Mouse (Mus musculus) CD8-positive naive resting alpha-beta T cell, adult 2 months (primary cell): ENCODE results near the gene Tnfaip3.

Experiments used
- DNase-seq, 2 experiments: peaks; one replicate each; pipeline ENCODE4 v3.0.0; 2022; ENCODE audit warnings: low read depth in 2 of 2, low spot score in 2 of 2

Tnfaip3 gene

DNA sequence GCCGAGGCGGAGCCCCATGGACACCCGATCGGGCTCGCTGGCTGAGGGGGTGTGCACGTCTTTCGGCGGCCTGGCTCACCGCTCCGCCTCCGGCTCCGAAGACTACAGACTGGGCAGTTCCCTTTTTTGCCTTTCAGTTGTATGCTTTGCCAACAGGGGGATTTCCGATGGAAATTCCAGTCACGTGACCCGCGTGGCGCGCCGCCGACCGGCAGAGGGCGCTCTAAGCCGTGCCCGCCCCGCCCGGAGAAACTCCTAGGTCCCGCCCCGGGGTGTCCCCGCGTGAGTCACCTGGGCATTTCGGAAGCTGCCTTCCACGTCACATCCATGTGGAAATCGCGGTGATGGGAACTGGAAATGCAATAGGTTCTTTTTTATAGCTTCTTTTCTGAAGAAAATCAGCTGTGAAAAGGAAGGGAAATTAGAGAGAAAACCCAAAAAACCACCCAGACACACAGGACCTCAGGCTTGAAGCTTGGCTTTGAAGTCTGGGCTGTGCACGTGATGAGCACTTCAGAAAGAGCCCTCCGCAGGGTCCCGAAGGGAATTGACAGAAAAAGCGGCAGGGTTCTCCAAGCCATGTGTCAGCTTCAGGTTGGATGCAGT, at the start of gene Tnfaip3:
Gene Tnfaip3 (minus strand): TSS at position 401 of the 606 bp plus-strand sequence.
- DNase-seq, result peak; percentile 99 to 100

DNA sequence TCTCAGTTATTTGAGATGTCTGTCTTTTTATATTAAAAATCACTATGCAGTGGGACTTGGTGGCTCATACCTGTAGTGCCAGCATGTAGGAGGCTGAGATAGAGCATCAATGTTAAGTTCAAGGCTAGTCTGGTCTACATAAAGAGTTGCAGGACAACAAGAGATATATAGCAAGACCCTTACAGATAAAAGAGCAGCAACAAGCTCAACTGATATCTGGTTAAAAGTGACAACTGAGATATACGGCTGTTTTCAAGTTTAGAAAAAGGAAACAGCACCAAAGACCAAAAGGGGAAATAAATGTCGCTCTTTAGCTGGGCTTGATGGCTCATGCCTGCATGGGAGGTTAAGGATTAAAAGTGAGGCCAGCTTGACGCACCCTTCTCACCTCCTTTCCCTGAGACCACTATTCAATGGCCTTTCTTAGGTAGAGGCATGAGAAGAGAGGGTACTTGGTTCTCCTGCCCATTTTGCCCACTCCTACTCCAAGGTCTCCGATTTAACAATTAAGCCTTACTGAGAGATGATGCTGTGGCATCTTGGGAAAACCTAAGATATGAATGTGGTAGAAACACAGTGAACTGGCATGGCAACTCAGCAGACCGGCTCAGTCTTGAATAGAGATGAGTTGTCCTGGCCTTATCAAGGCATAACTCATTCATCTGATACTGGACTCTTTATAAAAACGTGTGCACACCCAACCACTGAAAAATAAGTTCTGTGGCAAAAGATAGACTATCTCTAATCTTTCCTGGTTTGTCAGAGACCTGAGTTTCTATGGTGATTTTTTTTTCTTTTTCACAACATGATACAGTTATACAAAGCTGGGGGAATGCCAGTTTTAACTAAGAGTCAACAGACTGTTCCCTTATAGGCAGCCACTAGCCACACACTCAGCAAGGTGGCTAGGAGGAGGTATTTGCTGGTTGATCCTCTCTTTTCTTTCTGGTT, 49.5 kb upstream of the Tnfaip3 start:
- DNase-seq, result no peak

DNA sequence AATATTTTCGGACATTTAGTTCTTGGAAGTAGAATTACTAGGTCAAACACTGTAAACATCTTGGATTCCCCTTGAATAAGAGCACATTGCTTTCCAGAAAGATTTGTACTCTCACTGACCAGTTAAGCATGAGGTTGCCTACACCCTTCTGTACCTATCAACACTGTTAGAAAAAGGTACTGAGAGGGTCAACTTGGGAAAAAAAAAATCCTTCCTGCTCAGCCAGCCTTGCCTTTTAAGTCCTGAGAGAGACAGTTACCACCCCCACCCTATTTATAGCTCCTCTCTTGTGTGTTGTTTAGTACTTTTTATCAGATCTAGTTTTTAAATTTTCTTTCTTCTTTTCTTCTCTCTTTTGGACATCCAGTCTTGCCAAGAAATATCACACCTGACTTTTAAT, 48.2 kb upstream of the Tnfaip3 start:
- no peak for DNase-seq

DNA sequence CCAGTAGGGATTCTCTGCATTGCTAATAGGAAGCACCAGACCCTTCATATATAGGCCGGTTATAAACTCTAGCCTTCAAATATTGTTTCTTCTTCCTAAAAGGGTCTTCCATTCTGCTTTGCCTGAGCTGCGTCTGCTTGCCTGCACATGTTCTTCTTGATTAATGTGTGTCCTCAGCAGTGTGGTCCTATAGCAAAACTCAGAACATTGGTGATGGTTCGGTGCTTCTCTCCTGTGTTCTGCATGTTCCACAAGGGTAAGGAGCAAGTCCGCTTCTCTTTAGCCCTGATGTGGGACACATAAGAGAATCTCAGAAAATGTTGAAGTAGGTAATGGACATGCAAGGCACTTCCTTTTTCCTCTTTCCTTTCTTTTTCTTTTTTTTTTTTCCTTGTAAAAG, 47.8 kb upstream of the Tnfaip3 start:
- DNase-seq, result no peak

DNA sequence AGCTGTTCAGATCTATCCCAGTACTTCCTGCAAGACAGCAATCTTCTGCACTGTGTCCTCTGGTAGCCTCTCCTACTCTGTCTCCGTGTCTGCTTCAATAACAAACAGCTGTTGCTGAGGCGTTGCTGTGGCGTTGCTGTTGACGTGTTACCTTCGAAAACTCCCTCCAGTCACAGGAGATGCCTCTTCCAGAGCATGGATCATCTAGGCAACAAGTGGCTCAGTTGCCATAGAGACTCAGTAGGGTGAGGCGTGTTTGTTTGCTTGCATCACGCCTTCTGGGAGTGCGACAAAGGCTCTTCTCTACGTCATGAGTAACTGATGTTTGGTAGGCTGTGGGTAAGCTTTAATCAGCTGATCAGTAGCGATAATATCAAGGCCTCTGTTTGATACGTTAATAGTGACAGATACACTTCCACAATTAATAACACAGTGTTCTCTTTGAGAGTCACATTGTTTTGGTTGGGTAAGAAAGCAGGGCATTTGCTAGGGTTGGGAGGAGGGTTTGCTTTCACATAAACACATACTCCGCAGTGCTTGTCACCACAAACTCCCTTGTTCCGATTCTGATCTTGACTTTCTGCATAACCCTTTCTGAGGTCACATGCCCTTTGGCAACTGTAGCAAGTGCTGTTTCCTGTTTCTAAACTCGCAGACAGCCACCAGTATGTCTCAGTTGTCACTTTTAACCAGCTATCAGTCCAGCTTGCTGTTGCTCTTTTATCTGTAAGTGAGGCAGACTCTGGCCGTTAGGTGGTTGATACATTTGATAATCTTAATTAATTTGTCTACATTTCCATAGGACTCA, 46.8 kb upstream of the Tnfaip3 start:
- DNase-seq, result peak; percentile 87 to 88

DNA sequence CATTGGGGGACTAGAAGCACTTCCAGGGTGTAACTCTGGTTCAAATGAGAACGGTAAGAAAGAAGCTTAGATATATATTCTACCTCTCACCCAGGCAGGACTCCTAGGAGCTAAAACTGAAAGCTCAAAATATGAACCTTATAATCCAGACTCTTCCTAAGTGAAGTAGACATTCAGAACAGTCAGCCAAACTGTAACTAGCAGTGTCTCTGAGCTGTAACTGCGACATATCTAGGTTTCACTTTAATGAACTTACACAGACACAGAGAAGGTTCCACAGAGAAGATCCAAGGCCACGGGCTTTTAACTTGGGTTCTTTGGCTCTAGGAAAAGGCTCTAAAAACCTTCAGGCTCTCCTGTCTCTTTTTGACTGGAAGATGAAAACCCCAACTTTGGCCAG, 45.7 kb upstream of the Tnfaip3 start:
- DNase-seq, result no peak

DNA sequence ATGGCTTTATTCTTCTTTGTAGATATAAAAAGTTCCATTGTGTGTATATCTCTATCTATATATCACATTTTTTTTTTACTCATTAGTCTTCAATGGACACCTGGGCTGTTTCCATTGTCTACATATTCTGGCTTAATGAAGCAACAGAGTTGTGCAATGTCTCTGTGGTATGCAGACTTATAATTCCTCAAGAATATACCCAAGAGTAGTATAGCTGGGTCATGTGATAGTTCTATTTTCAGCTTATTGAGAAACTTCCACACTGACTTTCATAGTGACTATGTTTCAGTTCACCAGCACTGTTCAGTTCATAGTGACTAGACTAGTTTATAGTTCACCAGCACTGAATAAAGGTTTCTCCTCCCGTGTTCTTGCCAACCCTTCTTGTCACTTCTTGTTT, 38.1 kb upstream of the Tnfaip3 start:
- no peak for DNase-seq

DNA sequence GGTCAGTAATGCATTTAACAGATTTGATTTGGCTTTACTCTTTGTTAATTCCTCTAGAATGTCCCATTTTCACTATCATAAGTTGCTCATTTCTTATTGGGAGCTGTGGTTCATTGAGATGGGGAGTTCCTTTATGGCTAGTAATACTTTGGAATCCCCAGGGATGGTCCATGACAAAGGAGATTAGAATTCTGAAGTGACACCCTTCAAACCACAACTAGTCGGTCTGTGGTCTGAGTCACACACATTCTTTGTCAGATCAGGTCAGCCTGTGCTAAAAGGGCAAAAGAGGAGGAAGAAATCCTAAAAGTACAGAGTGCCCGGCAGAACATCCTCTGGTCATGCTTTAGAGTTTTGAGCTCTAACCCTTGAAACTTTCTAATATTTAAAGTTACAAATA, 30.5 kb upstream of the Tnfaip3 start:
- DNase-seq, result no peak

DNA sequence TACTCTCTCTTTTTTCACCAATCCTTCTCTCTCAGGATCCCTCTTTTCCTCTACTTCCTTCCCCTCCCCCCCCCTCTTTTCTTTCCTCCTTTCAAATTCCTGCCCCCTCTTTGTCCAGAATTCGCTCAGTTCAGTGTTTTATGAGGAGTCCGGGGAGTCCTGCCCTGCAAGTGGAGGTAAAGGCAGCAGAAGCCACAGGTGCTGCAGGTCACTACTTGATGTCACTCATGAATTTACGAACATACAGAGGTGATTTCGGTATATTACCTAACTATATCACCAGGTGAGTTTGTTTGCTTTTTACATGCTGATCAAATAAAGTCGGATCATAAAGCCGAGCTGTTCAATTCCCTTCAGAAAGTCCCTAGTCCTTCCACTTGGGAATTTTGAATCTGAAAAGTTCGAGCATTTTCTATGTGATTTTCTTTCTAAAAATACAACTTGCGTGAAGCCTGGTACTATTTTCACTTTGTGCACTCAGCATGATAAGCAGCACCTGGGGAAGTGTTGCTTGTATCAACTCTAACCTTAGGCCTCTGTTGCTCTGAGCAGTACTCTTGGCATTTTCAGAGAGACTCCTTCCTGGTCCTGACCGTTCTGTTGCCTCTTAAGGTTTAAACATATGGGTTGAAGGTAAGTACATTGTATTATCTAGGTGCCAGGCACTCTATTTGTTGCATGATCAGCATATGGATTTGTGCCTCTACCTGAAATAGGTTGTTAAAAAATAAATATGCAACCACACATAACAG, 29.5 kb upstream of the Tnfaip3 start:
- DNase-seq, result no peak

DNA sequence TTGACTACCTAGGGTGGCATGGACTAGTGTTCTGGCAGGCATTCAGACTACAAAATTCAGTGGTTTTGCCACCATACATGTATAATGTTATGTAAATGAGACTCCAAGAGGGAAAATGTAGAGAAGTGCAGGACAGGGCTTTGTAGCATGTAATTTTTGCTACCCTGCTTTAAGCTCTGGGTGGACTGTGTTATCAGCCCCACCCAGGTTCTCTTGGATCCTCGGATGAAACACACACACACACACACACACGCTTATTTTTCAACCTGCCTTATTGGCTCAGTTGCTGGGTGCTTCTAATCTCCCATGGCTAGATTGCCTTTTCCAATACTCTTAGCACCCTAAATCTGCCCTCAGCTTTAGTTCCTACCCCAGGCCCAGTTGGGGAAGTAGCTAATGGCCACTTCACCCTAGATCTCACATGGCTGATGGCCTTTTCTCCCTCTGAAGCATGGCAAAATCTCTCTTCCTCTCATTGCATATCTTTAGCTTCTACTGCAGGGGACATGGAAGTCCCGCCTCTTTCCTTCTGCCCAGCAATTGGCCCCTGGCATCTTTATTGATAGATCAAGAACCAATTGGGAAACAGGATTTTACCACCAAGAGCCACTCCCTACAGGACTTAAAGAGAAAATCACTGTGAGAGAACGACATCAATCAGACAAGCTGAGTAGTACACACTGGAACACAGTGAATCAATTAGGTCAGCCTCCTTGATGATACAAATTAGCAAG, 28.2 kb upstream of the Tnfaip3 start:
- DNase-seq, result peak; percentile 32 to 37

DNA sequence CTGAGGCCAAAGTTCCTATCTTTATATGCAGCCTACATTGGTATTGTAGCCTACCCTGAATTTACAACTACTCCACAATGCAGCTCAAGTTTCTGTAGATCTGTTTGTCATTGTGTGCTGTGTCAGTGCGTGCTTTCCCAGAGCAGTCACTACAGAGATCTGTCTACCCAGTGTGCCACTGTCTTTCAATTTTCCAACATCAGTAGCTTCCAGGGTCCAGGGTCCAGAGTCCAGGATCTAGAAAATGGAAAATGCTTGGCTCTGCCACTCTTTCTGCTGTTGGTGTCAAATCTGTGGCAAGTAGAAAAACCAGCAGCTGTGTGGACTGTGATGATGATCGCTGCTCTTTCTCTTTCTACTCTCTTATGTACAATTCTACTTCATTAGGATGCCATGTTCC, 24.7 kb upstream of the Tnfaip3 start:
- DNase-seq, result no peak

DNA sequence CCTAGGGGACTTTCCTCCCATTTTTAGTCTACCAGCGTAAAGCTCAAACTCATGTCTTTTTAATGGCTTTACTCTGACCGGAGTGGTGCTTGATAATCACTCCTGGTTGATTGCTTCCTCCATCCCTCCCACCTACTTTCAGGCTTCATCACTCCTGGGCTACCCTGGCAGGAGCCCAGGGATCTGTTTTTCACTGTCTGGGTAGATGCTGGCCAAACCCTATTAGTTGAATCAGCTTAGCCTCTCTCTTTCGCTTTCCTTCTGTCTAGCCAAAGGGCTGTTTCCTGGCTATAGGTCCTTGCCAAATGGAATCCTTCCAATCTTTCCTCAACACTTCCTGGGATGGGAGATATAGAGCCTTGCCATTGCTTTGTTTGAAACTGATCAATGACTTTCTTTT, 19.3 kb upstream of the Tnfaip3 start:
- no peak for DNase-seq

DNA sequence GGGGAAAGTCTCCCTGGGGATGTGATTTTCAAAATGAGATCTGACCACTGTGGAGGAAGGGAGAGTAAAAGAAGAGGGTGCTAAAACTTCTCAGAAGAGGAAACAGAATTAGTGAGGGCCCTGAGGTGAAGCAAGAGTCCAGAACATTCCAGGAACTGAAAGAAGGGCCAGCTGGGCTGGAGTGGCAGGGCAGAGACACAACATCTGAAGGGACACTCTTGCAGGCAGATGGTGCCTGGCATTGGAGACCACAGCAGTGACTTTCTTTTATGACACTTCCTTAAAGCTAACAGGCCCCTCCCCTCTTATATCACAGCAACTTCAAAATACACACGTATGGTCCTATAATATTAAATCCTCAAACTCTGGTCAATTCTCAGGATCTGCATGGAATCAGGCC, 18.2 kb upstream of the Tnfaip3 start:
- DNase-seq, result no peak

DNA sequence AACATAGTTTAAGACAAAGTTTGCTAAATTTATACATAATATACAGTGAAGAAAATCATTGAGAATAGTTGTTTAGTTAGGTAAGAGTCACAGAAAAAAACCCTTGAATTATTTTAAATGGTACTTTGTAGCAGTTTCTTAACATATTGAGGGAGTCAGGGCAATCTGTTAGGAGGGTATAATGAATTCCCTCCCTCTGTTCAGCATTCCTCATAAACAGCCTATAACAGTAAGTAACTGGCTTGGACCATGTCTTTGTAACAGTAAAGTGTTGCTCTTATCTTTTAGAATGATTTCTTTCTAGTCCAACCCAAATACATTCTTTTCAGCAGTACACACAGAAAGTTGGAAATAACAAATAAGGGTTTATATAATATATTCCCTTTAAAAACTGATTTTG, 16.4 kb upstream of the Tnfaip3 start:
- no peak for DNase-seq

DNA sequence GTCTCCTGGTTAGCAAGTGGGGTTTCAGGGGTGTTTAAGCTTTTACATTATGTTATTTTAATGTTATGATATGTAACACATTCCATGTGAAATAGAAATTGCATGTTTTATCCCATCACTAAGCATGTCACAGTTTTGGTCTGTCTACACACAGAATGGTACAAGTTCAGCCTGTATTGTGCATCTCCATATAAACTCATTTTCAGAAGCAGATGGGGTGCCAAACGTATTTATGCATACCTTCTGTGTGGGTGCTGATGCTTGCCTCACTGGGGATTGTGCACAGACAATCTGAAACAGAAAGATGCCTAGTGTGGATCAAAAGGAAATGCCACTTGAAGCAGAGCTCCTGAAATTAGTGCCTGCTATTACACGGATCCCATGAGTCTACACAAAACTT, 15.2 kb upstream of the Tnfaip3 start:
- no peak for DNase-seq

DNA sequence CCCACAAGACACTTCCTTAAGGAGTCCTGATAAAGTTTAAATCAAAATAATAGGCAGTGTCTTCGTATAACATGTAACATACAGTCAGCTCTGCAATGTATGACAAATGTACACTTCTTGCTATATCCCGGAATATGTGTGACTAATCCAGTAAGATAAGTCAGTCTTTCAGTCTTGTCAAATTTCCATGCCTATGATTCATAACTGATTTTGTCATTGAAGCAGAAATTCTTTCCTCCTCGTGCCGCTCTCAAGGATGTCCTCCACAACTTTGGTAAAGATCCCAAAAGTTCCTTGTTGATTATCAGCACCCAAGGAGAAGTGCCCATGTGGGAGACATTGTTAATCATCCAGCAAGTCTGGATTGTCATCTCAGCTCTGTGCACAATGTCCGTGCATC, 11.3 kb upstream of the Tnfaip3 start:
- no peak for DNase-seq

DNA sequence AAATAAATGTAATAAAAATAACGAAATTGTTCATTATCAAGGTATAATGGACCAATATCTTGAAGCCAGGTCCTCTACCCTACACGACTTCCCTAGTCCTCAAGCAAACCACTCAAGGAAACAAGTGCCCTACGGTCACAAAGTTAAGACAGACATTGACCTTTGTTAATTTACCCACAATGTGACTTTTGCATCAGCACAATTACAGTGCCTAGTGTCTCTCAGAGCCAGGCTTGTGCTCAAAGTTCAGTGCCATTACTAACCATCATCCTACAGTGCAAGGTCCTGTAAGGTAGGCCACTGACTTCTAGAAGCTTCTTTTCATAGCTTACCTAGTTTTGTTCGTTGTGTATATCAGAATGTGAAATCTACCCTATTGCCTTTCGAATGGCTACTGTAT, 8.9 kb upstream of the Tnfaip3 start:
- no peak for DNase-seq

DNA sequence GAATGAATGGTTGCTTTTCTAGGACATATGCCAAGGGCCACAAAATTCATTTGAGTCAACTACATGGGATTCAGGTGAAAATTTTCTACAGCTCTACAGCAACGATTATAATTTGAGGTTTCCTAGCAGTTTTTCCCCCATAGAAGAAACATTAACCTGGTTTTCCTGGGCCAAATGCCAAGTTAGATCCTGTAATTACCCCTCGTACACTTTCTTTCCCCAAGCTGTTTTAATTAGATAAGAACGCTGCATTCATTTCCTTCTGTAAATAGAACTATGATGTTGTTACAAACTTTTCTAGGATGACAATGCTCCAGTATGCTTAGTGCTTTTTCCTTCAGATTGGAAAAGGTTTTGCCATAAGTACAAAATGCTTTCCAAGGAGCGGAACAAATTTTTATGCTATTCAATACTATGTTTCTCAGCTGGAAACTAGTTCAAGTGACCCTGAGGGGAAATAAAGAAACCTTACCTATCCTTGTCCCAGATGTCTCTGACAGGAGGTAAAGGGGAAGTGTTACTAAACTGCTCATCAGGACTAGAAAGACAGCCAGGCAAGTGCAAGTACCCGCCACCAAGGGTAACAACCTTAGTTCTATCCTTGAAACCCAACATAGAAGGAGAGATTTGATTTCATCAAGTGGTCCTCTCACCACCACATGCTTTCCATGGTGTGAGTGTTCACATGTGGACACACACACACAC, 8.3 kb upstream of the Tnfaip3 start:
- no peak for DNase-seq

DNA sequence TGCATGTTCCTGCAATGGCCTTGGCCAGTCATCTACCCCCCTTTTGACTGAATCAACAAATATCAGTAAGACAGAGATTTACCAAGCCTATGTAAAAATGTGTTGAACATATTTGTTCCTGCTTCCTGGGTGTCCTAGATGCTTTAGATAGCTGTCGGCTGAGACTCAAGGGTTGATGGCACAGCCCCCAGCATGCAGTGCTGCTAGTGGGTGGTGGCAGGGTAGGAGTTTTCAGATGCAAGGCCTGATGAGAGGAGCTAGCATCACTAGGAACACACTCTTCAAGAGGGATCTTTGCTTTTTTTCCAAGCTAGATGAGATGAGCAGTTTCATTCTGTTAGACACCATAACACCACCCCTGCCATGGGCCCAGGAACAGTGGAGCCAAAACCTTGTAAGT, 6.8 kb upstream of the Tnfaip3 start:
- DNase-seq, result no peak
